Mouse (Mus musculus) spleen, adult 2 months (tissue): ENCODE measurements around the gene Fam193b.
"Not testable (repeated sequence)": the region's sequence is repeated elsewhere in the genome, so short reads cannot be mapped to it uniquely, and the experiment has no call there.

Source experiments
- CTCF ChIP-seq: fragments of 200-500 bp; IDR thresholded peaks from 2 replicates; pipeline ENCODE4 v1.5.1; 2011; ENCODE audit warnings: mild to moderate bottlenecking, inconsistent platforms; ENCODE audit not compliant: insufficient read depth, insufficient read length, insufficient replicate concordance; ENCODE audit errors: extremely low read depth
- POLR2A ChIP-seq: fragments of 200-500 bp; IDR thresholded peaks from 2 replicates; pipeline ENCODE4 v1.6.1; 2011; ENCODE audit warnings: low read depth, low read length, inconsistent platforms

DNA sequence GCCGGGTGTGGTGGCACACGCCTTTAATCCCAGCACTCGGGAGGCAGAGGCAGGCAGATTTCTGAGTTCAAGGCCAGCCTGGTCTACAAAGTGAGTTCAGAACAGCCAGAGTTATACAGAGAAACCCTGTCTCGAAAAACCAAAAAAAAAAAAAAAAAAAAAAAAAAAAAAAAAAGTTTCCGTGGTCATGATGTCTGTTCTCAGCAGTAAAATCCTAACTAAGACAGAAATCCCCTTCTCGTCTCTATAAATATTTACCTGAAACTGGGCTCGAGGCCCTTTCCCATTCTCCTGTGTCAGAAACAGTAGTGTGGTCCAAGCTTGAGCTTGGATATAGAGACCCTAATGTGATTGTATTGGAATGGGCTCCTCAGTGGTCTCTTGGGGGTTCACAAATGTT, 6.0 kb upstream of the Fam193b start:
- not testable (repeated sequence) for TF ChIP-seq CTCF, POLR2A
